Mouse (Mus musculus) midbrain, embryonic 15.5 days (tissue): Measurements from ENCODE around the gene Insyn1. TPM values are rescaled to one million over a fixed set of nuclear protein-coding genes. Genes with fewer than 3 reads are reported as not detected.

Experiments
- ATAC-seq: fragments of 200-750 bp; cut with Nextera tagmentation; replicated peaks from 2 replicates; pipeline ENCODE4 v1.8.0; 2017; ENCODE audit warnings: moderate TSS enrichment
- H3K27ac ChIP-seq: fragments of 300-500 bp; sonication (generic); 2 replicates; pipeline ENCODE4 v1.5.1; 2015; ENCODE audit warnings: mild to moderate bottlenecking, inconsistent platforms
- H3K27me3 ChIP-seq: fragments of 300-500 bp; sonication (generic); replicated peaks from 2 replicates; pipeline ENCODE4 v1.6.1; 2015; ENCODE audit warnings: inconsistent platforms
- H3K36me3 ChIP-seq: fragments of 300-500 bp; sonication (generic); replicated peaks from 2 replicates; pipeline ENCODE4 v1.6.1; 2015; ENCODE audit warnings: inconsistent platforms
- H3K4me1 ChIP-seq: fragments of 300-500 bp; sonication (generic); 2 replicates; pipeline ENCODE4 v1.6.1; 2015; ENCODE audit warnings: inconsistent platforms
- H3K4me2 ChIP-seq: fragments of 300-500 bp; sonication (generic); 2 replicates; pipeline ENCODE4 v1.6.1; 2015; ENCODE audit warnings: inconsistent platforms, mild to moderate bottlenecking, moderate library complexity
- H3K4me3 ChIP-seq: fragments of 300-500 bp; sonication (generic); 2 replicates; pipeline ENCODE4 v1.5.1; 2015; ENCODE audit warnings: mild to moderate bottlenecking, inconsistent platforms
- H3K9ac ChIP-seq: fragments of 300-500 bp; sonication (generic); 2 replicates; pipeline ENCODE4 v1.6.1; 2015; ENCODE audit warnings: mild to moderate bottlenecking, inconsistent platforms
- H3K9me3 ChIP-seq: fragments of 300-500 bp; sonication (generic); 2 replicates; pipeline ENCODE4 v1.6.1; 2016; ENCODE audit warnings: inconsistent platforms
- WGBS: fragments of 180-500 bp; shearing (Covaris S2); methylation state at CpG from one replicate; pipeline ENCODE4 v1.1.7; 2015; ENCODE audit warnings: mixed read lengths; 5-methylcytosine and 5-hydroxymethylcytosine counted together
- polyA plus RNA-seq: library from polyadenylated mRNA; unstranded; fragments of >200 nt; fragmentation: Nextera tagmentation; extraction: Ambion mirVana; gene quantifications from 2 replicates; pipeline ENCODE4 v1.2.1, GENCODE M21; 2015

Insyn1 gene
- polyA plus RNA-seq, 1 experiment from 2014 or later, result 10.9 TPM

DNA sequence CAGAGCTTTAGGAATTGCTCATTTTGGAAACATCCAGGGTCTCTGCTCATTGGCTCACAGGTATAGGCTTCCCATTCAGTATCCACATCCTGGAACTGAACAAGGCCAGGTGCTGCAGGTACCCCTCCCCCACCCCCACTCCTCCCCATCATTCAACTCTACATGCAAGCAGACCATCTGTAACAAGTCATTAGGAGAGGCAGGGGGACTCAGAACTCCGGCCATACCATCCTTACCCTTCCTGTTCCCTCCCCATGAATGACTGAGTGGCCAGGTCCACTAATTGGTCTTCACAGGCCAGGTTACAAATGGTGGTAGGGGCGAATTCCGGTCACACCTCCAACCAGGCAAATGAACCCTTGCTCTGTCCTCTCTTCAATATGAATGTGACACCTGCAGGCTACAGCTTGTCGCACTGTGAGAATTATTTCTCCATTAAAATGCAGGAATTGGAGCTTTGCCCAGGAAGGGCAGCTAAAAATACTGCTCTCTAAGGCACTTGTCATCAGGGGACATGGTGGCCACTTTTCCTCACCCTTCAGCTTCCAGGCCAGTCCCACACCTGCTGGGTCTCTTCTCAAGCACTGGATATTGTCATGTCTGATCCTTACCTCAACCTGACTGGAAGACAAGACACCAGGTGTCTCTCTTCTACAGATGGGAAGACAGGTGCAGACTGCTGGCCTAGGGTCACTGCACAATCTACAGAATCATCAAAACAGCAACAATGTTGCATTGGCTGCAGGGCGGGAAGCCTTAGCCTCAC is 32.6 kb downstream of the Insyn1 start:
- H3K4me2 ChIP-seq, result no peak overlapping the region
- no peaks in the 10 kb centered on the region for H3K9me3 ChIP-seq
- H3K36me3 ChIP-seq, result peaks cover 9% of the 10 kb centered on the region; the same call in 1 of the 2 replicates
- no peak overlapping the region for H3K27ac ChIP-seq
- 81% methylated on average over 5 of the region's 5 CpGs for WGBS
- ATAC-seq, result no peak
- H3K4me1 ChIP-seq, result peaks cover 8% of the 10 kb centered on the region; the same call in 1 of the 2 replicates
- no peak overlapping the region for H3K9ac ChIP-seq
- H3K4me3 ChIP-seq, result no peak overlapping the region
- H3K27me3 ChIP-seq, result no peaks in the 10 kb centered on the region

DNA sequence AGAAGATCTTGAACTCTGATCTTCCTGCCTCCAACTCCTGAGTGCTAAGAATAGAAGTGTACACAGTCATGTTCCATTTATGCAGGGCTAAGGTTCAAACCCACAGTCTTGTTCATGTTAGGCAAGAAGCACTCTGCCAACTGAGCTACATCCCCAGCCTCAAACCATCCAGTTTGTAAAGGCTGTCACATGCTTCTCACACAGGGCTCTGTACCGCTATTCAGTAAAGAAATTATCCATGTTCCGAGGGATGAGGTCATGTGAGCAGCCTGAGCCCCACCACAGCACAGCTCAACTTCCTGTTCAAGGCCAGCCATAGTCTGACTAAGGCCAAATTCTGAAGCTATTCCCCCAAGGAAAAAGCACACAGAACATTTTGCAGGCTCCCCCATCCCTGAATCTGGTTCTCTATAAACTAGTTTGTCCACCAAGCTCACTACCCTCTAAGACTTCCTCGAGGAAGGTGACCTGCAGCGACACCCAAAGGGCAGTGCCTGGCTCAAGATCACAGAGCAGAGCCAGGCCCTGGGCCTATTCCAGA is 33.5 kb downstream of the Insyn1 start:
- H3K4me3 ChIP-seq, result no peak overlapping the region
- 0 out of 2 replicates have a peak, but pooled peaks cover 3% of the 10 kb centered on the region for H3K4me1 ChIP-seq
- H3K4me2 ChIP-seq, result no peak overlapping the region
- 65% methylated on average over 4 of the region's 4 CpGs for WGBS
- no peaks in the 10 kb centered on the region for H3K27me3 ChIP-seq
- H3K9me3 ChIP-seq, result no peaks in the 10 kb centered on the region
- H3K36me3 ChIP-seq, result peaks cover 9% of the 10 kb centered on the region; the same call in 1 of the 2 replicates
- no peak overlapping the region for H3K27ac ChIP-seq
- ATAC-seq, result no peak
- no peak overlapping the region for H3K9ac ChIP-seq

- no peak overlapping the region for H3K4me2 ChIP-seq
- no peak for ATAC-seq
- H3K4me1 ChIP-seq, result no peaks in the 10 kb centered on the region
- H3K36me3 ChIP-seq, result peaks cover 15% of the 10 kb centered on the region; the same call in 1 of the 2 replicates
- 85% methylated on average over 4 of the region's 4 CpGs for WGBS
- no peaks in the 10 kb centered on the region for H3K9me3 ChIP-seq
- H3K27me3 ChIP-seq, result no peaks in the 10 kb centered on the region
- no peak overlapping the region for H3K9ac ChIP-seq
- H3K4me3 ChIP-seq, result no peak overlapping the region
- H3K27ac ChIP-seq, result no peak overlapping the region
Observed at GRCm38 (mm10) chr9:58525108-58525507, 36.7 kb downstream of the Insyn1 start.

GRCm38 (mm10) chr9:58527841-58528240 is 39.4 kb downstream of the Insyn1 start:
- ATAC-seq, result no peak

GRCm38 (mm10) chr9:58530407-58530806 is 42.0 kb downstream of the Insyn1 start:
- H3K4me1 ChIP-seq, result no peaks in the 10 kb centered on the region
- no peaks in the 10 kb centered on the region for H3K9me3 ChIP-seq
- H3K4me2 ChIP-seq, result no peak overlapping the region
- no peaks in the 10 kb centered on the region for H3K27me3 ChIP-seq
- no peak overlapping the region for H3K27ac ChIP-seq
- H3K36me3 ChIP-seq, result peaks cover 13% of the 10 kb centered on the region; the same call in 1 of the 2 replicates
- H3K9ac ChIP-seq, result no peak overlapping the region
- H3K4me3 ChIP-seq, result no peak overlapping the region
- 93% methylated on average over 13 of the region's 13 CpGs for WGBS
- ATAC-seq, result no peak

More at GRCm38 (mm10) chr9:58527841-58528240, 39.4 kb downstream of the Insyn1 start:
- Histone ChIP-seq H3K9me3 (no peaks in the 10 kb centered on the region), H3K27ac (no peak overlapping the region), H3K27me3 (no peaks in the 10 kb centered on the region), H3K4me2 (no peak overlapping the region), H3K4me1 (no peaks in the 10 kb centered on the region), H3K4me3 (no peak overlapping the region), H3K36me3 (peaks cover 15% of the 10 kb centered on the region; the same call in 1 of the 2 replicates), H3K9ac (no peak overlapping the region)
- 54% methylated on average over 4 of the region's 4 CpGs for WGBS

DNA sequence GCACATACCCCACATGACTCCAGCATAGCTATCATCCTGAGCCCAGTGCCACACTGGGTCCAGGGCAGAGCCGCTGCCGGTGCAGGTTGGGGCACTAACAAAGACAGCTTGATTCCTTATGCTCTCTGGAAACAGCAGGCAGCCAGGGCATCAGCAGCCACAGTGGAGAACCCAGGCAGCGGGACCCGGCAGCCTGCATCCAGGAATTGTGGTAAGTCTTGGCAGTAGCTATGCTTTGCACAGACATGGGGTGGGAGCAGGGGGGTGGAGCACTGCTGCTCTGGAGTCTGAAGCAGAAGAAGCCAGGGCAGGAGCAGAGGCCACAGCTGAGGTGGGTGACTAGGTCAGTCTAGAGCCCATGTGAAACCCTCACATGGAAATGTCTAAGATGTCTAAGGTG is 43.8 kb downstream of the Insyn1 start:
- Histone ChIP-seq H3K4me1 (0 out of 2 replicates have a peak, but pooled peaks cover 3% of the 10 kb centered on the region), H3K4me2 (no peak overlapping the region), H3K9me3 (no peaks in the 10 kb centered on the region), H3K9ac (no peak overlapping the region), H3K27me3 (no peaks in the 10 kb centered on the region), H3K36me3 (peaks cover 12% of the 10 kb centered on the region; the same call in 1 of the 2 replicates), H3K27ac (no peak overlapping the region), H3K4me3 (no peak overlapping the region)
- 90% methylated on average over 4 of the region's 4 CpGs for WGBS
- no peak for ATAC-seq

- no peak overlapping the region for H3K4me2 ChIP-seq
- no peak overlapping the region for H3K27ac ChIP-seq
- 0 out of 2 replicates have a peak, but pooled peaks cover 3% of the 10 kb centered on the region for H3K4me1 ChIP-seq
- no peaks in the 10 kb centered on the region for H3K27me3 ChIP-seq
- H3K4me3 ChIP-seq, result no peak overlapping the region
- ATAC-seq, result no peak
- no peak overlapping the region for H3K9ac ChIP-seq
- H3K9me3 ChIP-seq, result no peaks in the 10 kb centered on the region
- 90% methylated on average over 6 of the region's 6 CpGs for WGBS
- peaks cover 12% of the 10 kb centered on the region; the same call in 1 of the 2 replicates for H3K36me3 ChIP-seq
Observed at GRCm38 (mm10) chr9:58533322-58533721, 44.9 kb downstream of the Insyn1 start.

DNA sequence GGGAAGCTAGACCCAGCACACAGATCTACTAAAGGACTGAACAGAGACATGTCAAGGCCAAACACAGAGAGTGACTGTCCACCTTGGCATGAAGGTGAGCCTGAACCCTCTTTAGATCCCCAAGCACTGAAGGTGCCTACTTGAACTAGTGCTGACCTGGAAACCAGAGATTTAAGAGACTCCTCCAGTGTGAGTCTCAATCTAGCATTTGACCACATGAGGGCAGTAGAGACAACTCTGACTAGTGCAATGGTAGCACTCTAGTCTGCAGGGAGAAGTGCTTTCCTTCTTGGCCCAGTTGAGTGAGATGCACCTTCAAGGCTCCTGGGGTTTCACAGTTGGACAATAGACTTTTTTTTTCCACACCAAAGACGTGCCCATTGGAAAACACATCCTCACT is 46.4 kb downstream of the Insyn1 start:
- 0 out of 2 replicates have a peak, but pooled peaks cover 3% of the 10 kb centered on the region for H3K4me1 ChIP-seq
- H3K36me3 ChIP-seq, result peaks cover 16% of the 10 kb centered on the region; the same call in 1 of the 2 replicates
- 44% methylated on average over 1 of the region's 1 CpGs for WGBS
- no peaks in the 10 kb centered on the region for H3K9me3 ChIP-seq
- ATAC-seq, result 0 out of 2 replicates have a peak, but pooled peaks have one; percentile 54
- H3K9ac ChIP-seq, result no peak overlapping the region
- no peak overlapping the region for H3K27ac ChIP-seq
- H3K27me3 ChIP-seq, result no peaks in the 10 kb centered on the region
- H3K4me2 ChIP-seq, result no peak overlapping the region
- no peak overlapping the region for H3K4me3 ChIP-seq

DNA sequence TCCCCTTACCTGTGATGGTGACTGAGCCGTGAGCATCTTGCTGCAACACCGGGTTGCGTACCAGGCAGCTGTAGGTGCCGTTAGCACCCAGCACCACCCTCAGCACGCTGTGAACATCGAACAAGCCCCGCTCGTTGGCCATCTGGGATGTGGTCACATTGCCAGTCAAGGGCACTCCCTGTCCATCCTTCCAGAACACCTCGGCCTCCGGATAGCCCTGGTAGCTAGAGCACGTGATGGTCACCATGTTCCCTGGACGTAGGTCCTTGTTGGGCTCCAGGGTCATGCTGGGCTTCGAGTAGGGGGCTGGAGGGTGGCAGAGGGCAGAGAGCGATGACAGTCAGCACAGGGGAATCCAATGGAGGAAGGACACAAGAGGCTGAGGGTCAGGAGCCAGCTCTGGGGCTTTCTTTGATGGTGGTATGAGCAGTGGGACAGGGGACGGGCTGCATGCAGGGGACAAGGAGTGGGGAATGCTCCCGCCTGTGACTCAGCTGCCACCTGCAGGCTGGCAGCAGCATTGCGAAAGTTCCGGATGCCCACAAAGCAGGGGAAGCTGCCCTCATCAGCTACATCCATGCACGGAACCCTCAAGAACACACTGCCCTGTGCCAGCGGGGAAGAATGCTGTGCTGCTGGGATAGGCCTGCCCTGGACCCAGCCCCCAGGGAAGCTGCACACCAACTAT is 47.2 kb downstream of the Insyn1 start:
- Histone ChIP-seq H3K4me2 (no peak overlapping the region), H3K36me3 (peaks cover 16% of the 10 kb centered on the region; the same call in 1 of the 2 replicates), H3K27ac (no peak overlapping the region), H3K27me3 (no peaks in the 10 kb centered on the region), H3K9ac (no peak overlapping the region), H3K4me1 (0 out of 2 replicates have a peak, but pooled peaks cover 3% of the 10 kb centered on the region), H3K4me3 (no peak overlapping the region), H3K9me3 (no peaks in the 10 kb centered on the region)
- ATAC-seq, result peak; percentile 68
- WGBS, result 76% methylated on average over 20 of the region's 20 CpGs

DNA sequence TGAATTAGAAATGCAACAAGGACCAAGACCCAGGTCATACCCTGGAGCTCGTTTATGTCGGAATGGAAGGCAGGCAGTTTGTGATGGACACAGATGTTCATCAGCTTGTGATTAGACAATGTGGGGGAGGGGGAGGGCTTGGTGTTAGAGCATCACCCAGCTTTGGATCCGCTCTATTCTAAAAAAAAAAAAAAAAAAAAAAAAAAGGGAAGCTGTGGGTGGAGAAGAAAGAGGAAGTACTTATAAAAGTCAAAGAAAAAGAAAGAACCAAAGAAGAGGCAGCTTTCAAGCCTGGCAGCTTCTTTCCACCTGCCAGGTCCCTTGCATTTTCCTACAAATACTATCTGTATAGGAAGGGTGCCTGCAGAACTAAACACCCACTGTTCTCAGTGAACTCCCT is 49.4 kb downstream of the Insyn1 start:
- no peaks in the 10 kb centered on the region for H3K9me3 ChIP-seq
- peaks cover 14% of the 10 kb centered on the region; the same call in 1 of the 2 replicates for H3K4me1 ChIP-seq

GRCm38 (mm10) chr9:58539886-58540285 is 51.5 kb downstream of the Insyn1 start:
- WGBS, result 51% methylated on average over 5 of the region's 5 CpGs
- Histone ChIP-seq H3K9ac (no peak overlapping the region), H3K4me2 (no peak overlapping the region), H3K4me1 (peaks cover 14% of the 10 kb centered on the region; the same call in 1 of the 2 replicates), H3K9me3 (no peaks in the 10 kb centered on the region), H3K27ac (no peak overlapping the region), H3K36me3 (peaks cover 16% of the 10 kb centered on the region; the same call in 1 of the 2 replicates), H3K27me3 (no peaks in the 10 kb centered on the region), H3K4me3 (no peak overlapping the region)
- no peak; the same call in 1 of the 2 replicates for ATAC-seq

More for the DNA sequence above, 49.4 kb downstream of the Insyn1 start:
- Histone ChIP-seq H3K4me2 (no peak overlapping the region), H3K9ac (no peak overlapping the region), H3K27ac (no peak overlapping the region), H3K27me3 (no peaks in the 10 kb centered on the region), H3K36me3 (peaks cover 16% of the 10 kb centered on the region; the same call in 1 of the 2 replicates), H3K4me3 (no peak overlapping the region)
- ATAC-seq, result no peak
- 70% methylated on average over 3 of the region's 3 CpGs for WGBS

- ATAC-seq, result 0 out of 2 replicates have a peak, but pooled peaks have one; percentile 32
- Histone ChIP-seq H3K27ac (peak overlapping the region; percentile 49; the same call in 1 of the 2 replicates), H3K4me2 (no peak overlapping the region), H3K9ac (no peak overlapping the region), H3K27me3 (no peaks in the 10 kb centered on the region), H3K9me3 (no peaks in the 10 kb centered on the region), H3K4me3 (no peak overlapping the region), H3K36me3 (peaks cover 13% of the 10 kb centered on the region; the same call in 1 of the 2 replicates), H3K4me1 (peaks cover 12% of the 10 kb centered on the region; the same call in 1 of the 2 replicates)
- 55% methylated on average over 6 of the region's 6 CpGs for WGBS
Observed at GRCm38 (mm10) chr9:58541895-58542338, 53.5 kb downstream of the Insyn1 start.
